Mouse (Mus musculus) ES-E14 (cell line): ENCODE results near the gene Pacrg.

ENCODE experiments used
- CHD2 ChIP-seq: IDR thresholded peaks from 2 replicates; pipeline ENCODE4 v1.6.1; 2014; ENCODE audit warnings: mild to moderate bottlenecking, low read depth, low read length, inconsistent platforms
- MAFK ChIP-seq: IDR thresholded peaks from 2 replicates; pipeline ENCODE4 v1.6.1; 2014; ENCODE audit warnings: mild to moderate bottlenecking, low read depth, low read length, inconsistent platforms; ENCODE audit not compliant: insufficient read depth

DNA sequence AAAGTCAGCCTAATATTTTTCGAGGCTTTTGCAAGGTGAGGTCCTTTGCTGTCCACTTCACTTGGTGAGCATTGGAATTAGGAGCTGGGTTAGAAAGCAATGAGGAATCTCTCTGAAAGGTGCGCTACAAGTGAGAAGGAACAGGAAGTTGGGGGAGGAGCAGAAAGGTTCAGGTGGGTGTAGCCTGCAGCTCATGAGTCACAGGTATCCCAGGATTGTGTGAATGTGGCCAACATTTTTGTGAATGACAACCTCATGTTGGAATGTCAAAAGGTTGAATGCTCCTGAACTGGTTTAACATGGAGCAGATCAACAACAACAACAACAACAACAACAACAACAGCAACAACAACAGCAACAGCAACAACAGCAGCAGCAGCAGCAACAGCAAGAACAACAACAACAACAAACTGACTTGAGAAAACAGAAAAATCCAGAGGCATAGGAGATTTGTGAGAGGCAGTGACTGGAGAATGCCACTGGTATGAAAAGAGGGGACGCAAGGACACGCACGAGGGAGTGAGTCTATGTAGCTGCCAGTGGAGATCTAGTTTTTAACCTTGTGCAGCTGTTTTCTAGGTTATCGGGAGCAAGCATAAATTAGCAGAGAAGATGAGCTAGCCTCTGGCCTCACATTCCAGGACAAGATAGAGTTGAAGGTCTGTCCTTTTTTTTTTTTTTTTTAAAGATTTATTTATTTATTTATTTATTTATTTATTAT lies 341.0 kb downstream of the Pacrg start:
- TF ChIP-seq MAFK (no peak), CHD2 (no peak)
